Mouse (Mus musculus): ENCODE measurements around the gene Piezo1.

DNA sequence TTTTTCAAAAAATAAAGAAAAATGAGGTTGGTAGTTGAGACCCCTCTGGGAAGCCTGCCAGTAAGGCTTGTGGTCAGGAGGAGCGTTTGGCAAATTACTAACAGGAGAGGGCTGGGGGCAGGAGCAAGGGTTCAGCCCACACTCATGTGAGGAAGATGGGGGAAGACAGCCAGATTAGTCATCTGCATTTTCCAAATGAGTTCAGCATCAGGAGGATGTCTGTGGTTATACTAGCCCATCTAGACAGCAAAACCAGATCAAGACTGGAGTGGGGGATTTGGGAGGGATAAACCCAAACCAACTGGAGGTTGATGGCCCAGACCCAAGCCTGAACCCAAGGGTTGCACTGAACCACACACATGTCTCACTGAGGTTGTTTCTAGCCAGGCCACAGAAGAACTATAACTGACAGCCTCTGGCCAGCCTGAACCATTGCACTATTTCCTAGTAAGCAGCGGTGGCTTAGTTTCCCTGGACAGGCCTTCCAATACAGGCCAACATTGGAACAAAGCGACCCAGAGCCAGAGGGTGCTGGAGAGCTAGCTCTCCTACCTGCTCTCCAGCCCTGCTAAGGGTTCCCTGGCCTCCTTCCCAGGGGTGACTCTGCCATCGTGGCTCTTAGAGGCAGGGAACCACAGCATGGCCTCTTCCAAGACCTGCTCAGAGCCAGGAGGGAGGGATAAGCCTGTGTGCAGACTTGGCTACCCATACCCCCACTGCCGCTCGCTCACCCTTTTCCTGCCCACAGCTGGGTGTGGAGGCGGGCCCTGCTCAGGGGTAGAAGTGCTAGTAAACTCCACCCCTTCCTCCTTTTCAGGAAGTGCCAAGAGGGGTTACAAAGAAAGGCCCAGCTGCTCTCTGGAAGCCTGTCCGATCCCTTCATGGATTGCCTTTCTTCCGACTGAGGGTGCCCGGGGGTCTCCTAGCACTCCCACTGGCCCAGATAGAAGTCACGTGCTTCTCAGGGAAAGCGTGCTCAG is 5.2 kb upstream of the Piezo1 start:
- TF ChIP-seq CTCF (IDR thresholded peaks at IDR 0.05) (peak; percentile 39), EP300 (IDR thresholded peaks at IDR 0.05; ENCODE audit: insufficient read depth, low read depth, low read length) (no peak)
